16 mouse cellular contexts compared by ENCODE assay signal in genomic region chr4:32426779-32427577, GRCm38 (mm10).
A peak's percentile ranks its signal among the peaks of the same experiment; 100 is the strongest.
DNase-seq lines count a peak whose midpoint lies in the region; ATAC-seq and TF ChIP-seq lines count a peak whose summit lies in the region.
"Had no signal": no experiment of that assay in that cellular context is flagged by ENCODE, and none has a peak within 500 bp of the region (broad histone marks: within the 10 kb centered on the region; RNA-seq: fewer than 3 reads in every experiment).

No protein-coding gene starts in this region.

- H3K4me2 ChIP-seq in hindbrain, embryonic 11.5 days (replicated peaks; ENCODE audit: low read depth, low read length), result no peak overlapping the region
- H3K4me2 ChIP-seq in midbrain, postnatal 0 days (ENCODE audit: low read depth, low read length, poor library complexity, severe bottlenecking), result 0 out of 2 replicates have a peak overlapping the region, but pooled peaks have one; percentile 7
- H3K4me2 ChIP-seq: embryonic facial prominence, embryonic 13.5 days; heart, embryonic 12.5 days; limb, embryonic 15.5 days; lung, embryonic 14.5 days had no signal

- TF ChIP-seq CTCF in E14TG2a.4 (conservative IDR thresholded peaks at IDR 0.05; ENCODE audit: low read length), result no peak
- TF ChIP-seq CTCF in midbrain, postnatal 0 days (IDR thresholded peaks at IDR 0.05), result peak; percentile 43
- TF ChIP-seq CTCF in kidney, adult 2 months (conservative IDR thresholded peaks at IDR 0.05; ENCODE audit: insufficient read depth, insufficient read length, low read depth, low read length), result no peak

- H3K9ac ChIP-seq in hindbrain, embryonic 11.5 days (ENCODE audit: low read depth, low read length), result no peak overlapping the region
- no peak overlapping the region for H3K9ac ChIP-seq in midbrain, postnatal 0 days (replicated peaks; ENCODE audit: low read length, poor library complexity, severe bottlenecking)
- H3K9ac ChIP-seq: embryonic facial prominence, embryonic 13.5 days; heart, embryonic 12.5 days; limb, embryonic 15.5 days; lung, embryonic 14.5 days had no signal

- peaks cover 45% of the 10 kb centered on the region for H3K27me3 ChIP-seq in E14TG2a.4 (ENCODE audit: insufficient read depth, low read length)
- H3K27me3 ChIP-seq in hindbrain, embryonic 11.5 days (ENCODE audit: control insufficient read depth, insufficient read depth, low read length), result no peaks in the 10 kb centered on the region
- no peaks in the 10 kb centered on the region for H3K27me3 ChIP-seq in midbrain, postnatal 0 days (ENCODE audit: insufficient read depth, low read length)
- no peaks in the 10 kb centered on the region for H3K27me3 ChIP-seq in kidney, adult 2 months (replicated peaks; ENCODE audit: control insufficient read depth, insufficient read depth, low read length)
- H3K27me3 ChIP-seq: embryonic facial prominence, embryonic 13.5 days; heart, embryonic 12.5 days; limb, embryonic 15.5 days had no signal

- H3K4me3 ChIP-seq in E14TG2a.4 (replicated peaks; ENCODE audit: low read length), result 0 out of 2 replicates have a peak overlapping the region, but pooled peaks have one; percentile 26
- no peak overlapping the region for H3K4me3 ChIP-seq in hindbrain, embryonic 11.5 days (ENCODE audit: low read depth, low read length)
- no peak overlapping the region for H3K4me3 ChIP-seq in midbrain, postnatal 0 days (ENCODE audit: low read depth, low read length)
- no peak overlapping the region for H3K4me3 ChIP-seq in kidney, adult 2 months (ENCODE audit: insufficient read depth, low read depth, low read length)
- H3K4me3 ChIP-seq: embryonic facial prominence, embryonic 13.5 days; heart, embryonic 12.5 days; limb, embryonic 15.5 days had no signal

- peak; percentile 40 for DNase-seq in brain, adult 2 months (ENCODE audit: low read depth, low spot score)
- DNase-seq in hindbrain, embryonic 11.5 days (ENCODE audit: low spot score), result no peak
- peak; percentile 55 for DNase-seq in midbrain, postnatal 0 days (ENCODE audit: low spot score)
- DNase-seq in adrenal gland, postnatal 25 days, result no peak
- no peak for DNase-seq in adrenal gland, adult 8-10 months
- no peak for DNase-seq in kidney, adult 2 months
- DNase-seq: cerebellum, postnatal 25 days; gastrocnemius, postnatal 25 days; lung, embryonic 14.5 days; retina, postnatal 1 day; spleen, adult 18-20 months had no signal

- no peaks in the 10 kb centered on the region for H3K36me3 ChIP-seq in E14TG2a.4 (ENCODE audit: insufficient read depth, low read length)
- H3K36me3 ChIP-seq in hindbrain, embryonic 11.5 days (ENCODE audit: control insufficient read depth, insufficient read depth, low read length), result no peaks in the 10 kb centered on the region
- no peaks in the 10 kb centered on the region for H3K36me3 ChIP-seq in midbrain, postnatal 0 days (ENCODE audit: insufficient read depth, low read length)
- H3K36me3 ChIP-seq in kidney, adult 2 months (ENCODE audit: control insufficient read depth, insufficient read depth, low read length), result no peaks in the 10 kb centered on the region
- H3K36me3 ChIP-seq: embryonic facial prominence, embryonic 13.5 days; heart, embryonic 12.5 days; limb, embryonic 15.5 days had no signal

- peak overlapping the region; percentile 44 for H3K27ac ChIP-seq in hindbrain, embryonic 11.5 days (ENCODE audit: low read depth, low read length)
- peak overlapping the region; percentile 43 for H3K27ac ChIP-seq in midbrain, postnatal 0 days (ENCODE audit: low read depth, low read length)
- H3K27ac ChIP-seq in kidney, adult 2 months (ENCODE audit: insufficient read depth, low read depth, low read length), result no peak overlapping the region
- H3K27ac ChIP-seq: embryonic facial prominence, embryonic 13.5 days; kidney, postnatal 0 days; limb, embryonic 15.5 days had no signal

- H3K4me1 ChIP-seq in E14TG2a.4 (replicated peaks; ENCODE audit: low read depth, low read length), result no peaks in the 10 kb centered on the region; the same call in 1 of the 2 replicates
- H3K4me1 ChIP-seq in hindbrain, embryonic 11.5 days (replicated peaks; ENCODE audit: control insufficient read depth, insufficient read depth, low read length), result peaks cover 9% of the 10 kb centered on the region
- peaks cover 13% of the 10 kb centered on the region for H3K4me1 ChIP-seq in midbrain, postnatal 0 days (ENCODE audit: insufficient read depth, low read length)
- no peaks in the 10 kb centered on the region for H3K4me1 ChIP-seq in kidney, adult 2 months (ENCODE audit: control insufficient read depth, insufficient read depth, low read length)

- WGBS in hindbrain, embryonic 11.5 days, result 87% methylated on average over 27 of the region's 27 CpGs
- 68% methylated on average over 27 of the region's 27 CpGs for WGBS in midbrain, postnatal 0 days
- 87% methylated on average over 27 of the region's 27 CpGs for WGBS in kidney, adult 2 months

- peaks cover 15% of the 10 kb centered on the region for H3K9me3 ChIP-seq in E14TG2a.4 (ENCODE audit: low read length)
- no peaks in the 10 kb centered on the region for H3K9me3 ChIP-seq in hindbrain, embryonic 11.5 days (ENCODE audit: control insufficient read depth, low read length)
- H3K9me3 ChIP-seq in midbrain, postnatal 0 days (ENCODE audit: low read length), result no peaks in the 10 kb centered on the region
- H3K9me3 ChIP-seq: embryonic facial prominence, embryonic 13.5 days; heart, embryonic 12.5 days; limb, embryonic 15.5 days had no signal

- ATAC-seq in hindbrain, embryonic 11.5 days (ENCODE audit: low FRiP score), result no peak
- ATAC-seq in midbrain, postnatal 0 days (ENCODE audit: low FRiP score), result peak; percentile 31; the same call in 1 of the 2 replicates

- TF ChIP-seq POLR2A in kidney, adult 2 months (IDR thresholded peaks at IDR 0.05; ENCODE audit: low read depth, low read length), result no peak

Comparison
In these comparisons a context has a peak if more than half of its experiments do, and no peak if none do; other contexts are left out.
1. DNase-seq: peak in brain, adult 2 months (single experiment) and midbrain, postnatal 0 days (single experiment); none in hindbrain, embryonic 11.5 days (single experiment), adrenal gland, postnatal 25 days (single experiment), adrenal gland, adult 8-10 months (single experiment) and kidney, adult 2 months (single experiment).